Mouse (Mus musculus): ENCODE measurements around the gene Cnppd1.

GRCm38 (mm10) chr1:75179334-75180104 is 37.0 kb upstream of the Cnppd1 start:
- TF ChIP-seq CTCF (IDR thresholded peaks at IDR 0.05; ENCODE audit: borderline replicate concordance, insufficient read depth, low read depth, low read length) (no peak), POLR2A (IDR thresholded peaks at IDR 0.05; ENCODE audit: borderline replicate concordance, insufficient read depth, low read length) (no peak)
